Mouse (Mus musculus) layer of hippocampus, adult 8-10 months (tissue): ENCODE results near the gene AL607142.1. TPM values are rescaled to one million over a fixed set of nuclear protein-coding genes. Genes with fewer than 3 reads are reported as not detected.

Experiments
- DNase-seq, 2 experiments: peaks; one replicate each; pipeline ENCODE4 v3.0.0; 2022; ENCODE audit warnings: low spot score in 2 of 2
- total RNA-seq, 4 experiments: library from RNA; stranded (reverse); gene quantifications; 2 replicates each; pipeline ENCODE4 v1.2.4; 2022

Gene AL607142.1
- total RNA-seq, 4 experiments from 2014 or later = not detected

GRCm38 (mm10) chr4:120056451-120056850 lies 8.3 kb upstream of the AL607142.1 start:
- no peak for DNase-seq

- DNase-seq = no peak
Measured at GRCm38 (mm10) chr4:120057529-120057928, 7.3 kb upstream of the AL607142.1 start.

GRCm38 (mm10) chr4:120058157-120058556 lies 6.6 kb upstream of the AL607142.1 start:
- no peak for DNase-seq

- DNase-seq = no peak
Measured at GRCm38 (mm10) chr4:120058794-120059193, 6.0 kb upstream of the AL607142.1 start.

- no peak for DNase-seq
Measured at GRCm38 (mm10) chr4:120061727-120062126, 3.1 kb upstream of the AL607142.1 start.

GRCm38 (mm10) chr4:120062198-120062597 lies 2.6 kb upstream of the AL607142.1 start:
- DNase-seq = no peak

GRCm38 (mm10) chr4:120062754-120063153 lies 2.0 kb upstream of the AL607142.1 start:
- DNase-seq = no peak

- no peak for DNase-seq
Measured at GRCm38 (mm10) chr4:120063353-120064124, 1.3 kb upstream of the AL607142.1 start.

GRCm38 (mm10) chr4:120066841-120067591 lies 2.2 kb downstream of the AL607142.1 start:
- DNase-seq = no peak

- no peak for DNase-seq
Measured at GRCm38 (mm10) chr4:120067592-120068235, 2.9 kb downstream of the AL607142.1 start.

- DNase-seq = no peak
Measured at GRCm38 (mm10) chr4:120068883-120069581, 4.2 kb downstream of the AL607142.1 start.

GRCm38 (mm10) chr4:120069582-120069980 lies 4.8 kb downstream of the AL607142.1 start:
- no peak for DNase-seq

GRCm38 (mm10) chr4:120071411-120071810 lies 6.6 kb downstream of the AL607142.1 start:
- no peak for DNase-seq

- DNase-seq = no peak
Measured at GRCm38 (mm10) chr4:120071842-120072507, 7.2 kb downstream of the AL607142.1 start.

- DNase-seq = peak; percentile 66 to 68
Measured at GRCm38 (mm10) chr4:120074061-120074460, 9.3 kb downstream of the AL607142.1 start.

GRCm38 (mm10) chr4:120077322-120077721 lies 12.5 kb downstream of the AL607142.1 start:
- no peak for DNase-seq

- no peak for DNase-seq
Measured at GRCm38 (mm10) chr4:120082527-120082926, 17.7 kb downstream of the AL607142.1 start.

GRCm38 (mm10) chr4:120083700-120084099 lies 18.9 kb downstream of the AL607142.1 start:
- DNase-seq = no peak

GRCm38 (mm10) chr4:120089536-120089935 lies 24.7 kb downstream of the AL607142.1 start:
- DNase-seq = no peak

GRCm38 (mm10) chr4:120091997-120092783 lies 27.4 kb downstream of the AL607142.1 start:
- DNase-seq = no peak
